ENCODE assay signal across 15 mouse cellular contexts in genomic region chr8:7439869-7440268, GRCm38 (mm10).
DNase-seq lines count a peak whose midpoint lies in the region; ATAC-seq and TF ChIP-seq lines count a peak whose summit lies in the region.
"Had no signal": no experiment of that assay in that cellular context is flagged by ENCODE, and none has a peak within 500 bp of the region (broad histone marks: within the 10 kb centered on the region; RNA-seq: fewer than 3 reads in every experiment).

No protein-coding gene starts in this region.

- no peaks in the 10 kb centered on the region for H3K27me3 ChIP-seq in kidney, postnatal 0 days (ENCODE audit: insufficient read depth, low read length)
- no peaks in the 10 kb centered on the region for H3K27me3 ChIP-seq in embryonic facial prominence, embryonic 14.5 days (replicated peaks; ENCODE audit: control insufficient read depth, insufficient read depth, low read length)
- no peaks in the 10 kb centered on the region for H3K27me3 ChIP-seq in forebrain, embryonic 14.5 days (replicated peaks; ENCODE audit: control insufficient read depth, insufficient read depth, low read length)
- H3K27me3 ChIP-seq in midbrain, embryonic 13.5 days, result no peaks in the 10 kb centered on the region
- H3K27me3 ChIP-seq: CH12.LX had no signal

- no peak overlapping the region for H3K27ac ChIP-seq in kidney, postnatal 0 days
- no peak overlapping the region for H3K27ac ChIP-seq in embryonic facial prominence, embryonic 14.5 days (replicated peaks; ENCODE audit: low read depth, low read length)
- no peak overlapping the region for H3K27ac ChIP-seq in forebrain, embryonic 14.5 days (ENCODE audit: low read depth, low read length)
- H3K27ac ChIP-seq in midbrain, embryonic 13.5 days, result no peak overlapping the region
- H3K27ac ChIP-seq: left cerebral cortex, adult 2 months; macrophage had no signal

- H3K4me3 ChIP-seq in kidney, postnatal 0 days (replicated peaks; ENCODE audit: low read depth, low read length), result no peak overlapping the region
- no peak overlapping the region for H3K4me3 ChIP-seq in embryonic facial prominence, embryonic 14.5 days (ENCODE audit: low read depth, low read length)
- H3K4me3 ChIP-seq in forebrain, embryonic 14.5 days (ENCODE audit: low read depth, low read length), result no peak overlapping the region
- no peak overlapping the region for H3K4me3 ChIP-seq in midbrain, embryonic 13.5 days (replicated peaks)
- H3K4me3 ChIP-seq: left cerebral cortex, adult 2 months had no signal

- no peak overlapping the region for H3K9ac ChIP-seq in kidney, postnatal 0 days (ENCODE audit: low read depth, low read length)
- no peak overlapping the region for H3K9ac ChIP-seq in embryonic facial prominence, embryonic 14.5 days (ENCODE audit: low read depth, low read length)
- no peak overlapping the region for H3K9ac ChIP-seq in forebrain, embryonic 14.5 days (ENCODE audit: low read length)
- H3K9ac ChIP-seq in midbrain, embryonic 13.5 days (replicated peaks), result no peak overlapping the region

- H3K9me3 ChIP-seq in kidney, postnatal 0 days (replicated peaks; ENCODE audit: low read length), result no peaks in the 10 kb centered on the region
- no peaks in the 10 kb centered on the region for H3K9me3 ChIP-seq in embryonic facial prominence, embryonic 14.5 days (ENCODE audit: control insufficient read depth, low read length)
- no peaks in the 10 kb centered on the region for H3K9me3 ChIP-seq in forebrain, embryonic 14.5 days (replicated peaks; ENCODE audit: control insufficient read depth, low read length)
- no peaks in the 10 kb centered on the region for H3K9me3 ChIP-seq in midbrain, embryonic 13.5 days

- ATAC-seq in kidney, postnatal 0 days (replicated peaks; ENCODE audit: low FRiP score, low read depth), result no peak
- no peak for ATAC-seq in embryonic facial prominence, embryonic 14.5 days (ENCODE audit: low read depth)
- ATAC-seq in forebrain, embryonic 14.5 days, result peak; percentile 45
- peak; percentile 70; the same call in 1 of the 2 replicates for ATAC-seq in midbrain, embryonic 13.5 days
- ATAC-seq: inflammation-experienced regulatory T-cells, adult 6 months had no signal

- no peaks in the 10 kb centered on the region for H3K36me3 ChIP-seq in kidney, postnatal 0 days (ENCODE audit: insufficient read depth, low read length)
- no peaks in the 10 kb centered on the region for H3K36me3 ChIP-seq in embryonic facial prominence, embryonic 14.5 days (ENCODE audit: control insufficient read depth, insufficient read depth, low read length)
- no peaks in the 10 kb centered on the region for H3K36me3 ChIP-seq in forebrain, embryonic 14.5 days (ENCODE audit: control insufficient read depth, insufficient read depth, low read length)
- no peaks in the 10 kb centered on the region for H3K36me3 ChIP-seq in midbrain, embryonic 13.5 days

- H3K4me1 ChIP-seq in kidney, postnatal 0 days (replicated peaks; ENCODE audit: insufficient read depth, low read length), result no peaks in the 10 kb centered on the region
- H3K4me1 ChIP-seq in embryonic facial prominence, embryonic 14.5 days (ENCODE audit: control insufficient read depth, insufficient read depth, low read length), result no peaks in the 10 kb centered on the region
- H3K4me1 ChIP-seq in forebrain, embryonic 14.5 days (ENCODE audit: control insufficient read depth, insufficient read depth, low read length), result 0 out of 2 replicates have a peak, but pooled peaks cover 5% of the 10 kb centered on the region
- peaks cover 11% of the 10 kb centered on the region; the same call in 1 of the 2 replicates for H3K4me1 ChIP-seq in midbrain, embryonic 13.5 days (replicated peaks)

- peak overlapping the region; percentile 32 for H3K4me2 ChIP-seq in kidney, postnatal 0 days (ENCODE audit: low read length)
- H3K4me2 ChIP-seq in embryonic facial prominence, embryonic 14.5 days (ENCODE audit: low read depth, low read length), result peak overlapping the region; percentile 36
- 0 out of 2 replicates have a peak overlapping the region, but pooled peaks have one; percentile 3 for H3K4me2 ChIP-seq in forebrain, embryonic 14.5 days (ENCODE audit: low read length)
- H3K4me2 ChIP-seq in midbrain, embryonic 13.5 days (replicated peaks), result no peak overlapping the region
- H3K4me2 ChIP-seq: liver, embryonic 11.5 days had no signal

- no peak for TF ChIP-seq CTCF in kidney, postnatal 0 days (IDR thresholded peaks at IDR 0.05; ENCODE audit: low read depth)

- DNase-seq in kidney, postnatal 0 days (ENCODE audit: low spot score), result no peak
- no peak for DNase-seq in kidney, postnatal 25 days
- peak; percentile 49 for DNase-seq in embryonic facial prominence, embryonic 14.5 days (ENCODE audit: low spot score)
- no peak for DNase-seq in forebrain, embryonic 14.5 days (ENCODE audit: low spot score)
- no peak for DNase-seq in urinary bladder, postnatal 14 days (ENCODE audit: low spot score)
- DNase-seq in retina, postnatal 1 day, result no peak
- DNase-seq in left cerebral cortex, adult 8-10 months (ENCODE audit: low spot score in 2 of 2), result no peak
- DNase-seq: right cerebral cortex, adult 18-20 months; thymus, adult 18-20 months had no signal

- WGBS in kidney, postnatal 0 days, result 26% methylated on average over 3 of the region's 3 CpGs
- WGBS in embryonic facial prominence, embryonic 14.5 days, result 13% methylated on average over 3 of the region's 3 CpGs
- 3% methylated on average over 3 of the region's 3 CpGs for WGBS in forebrain, embryonic 14.5 days
- WGBS in midbrain, embryonic 13.5 days, result 11% methylated on average over 3 of the region's 3 CpGs

Comparison
In these comparisons a context has a peak if more than half of its experiments do, and no peak if none do; other contexts are left out.
1. ATAC-seq: peak in forebrain, embryonic 14.5 days (single experiment) and midbrain, embryonic 13.5 days (single experiment); none in kidney, postnatal 0 days (single experiment) and embryonic facial prominence, embryonic 14.5 days (single experiment).